In the genomic region with DNA sequence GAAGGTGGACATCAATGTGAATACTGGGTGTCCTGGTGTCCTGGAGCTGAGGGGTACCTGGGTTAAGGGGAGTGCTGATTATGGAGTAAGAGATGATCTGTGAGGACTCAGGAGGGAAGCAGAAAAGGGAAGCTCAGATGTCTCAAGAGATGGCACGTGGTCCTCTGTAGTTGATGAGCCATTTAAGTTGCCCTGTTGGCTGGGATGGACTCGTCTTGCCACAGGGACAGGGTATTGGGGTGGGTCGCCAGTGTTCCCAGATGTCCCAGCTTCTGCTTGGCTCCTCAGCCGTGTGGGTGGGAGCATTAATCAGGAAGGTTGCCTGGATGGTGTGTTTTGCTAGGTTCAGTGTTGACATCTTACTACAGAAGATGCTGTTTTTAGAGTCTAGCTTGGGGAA, we compare ENCODE assay signal across 11 mouse cellular contexts. TPM values are rescaled to one million over a fixed set of nuclear protein-coding genes. Genes with fewer than 3 reads are reported as not detected.
DNase-seq lines count a peak whose midpoint lies in the region; ATAC-seq and TF ChIP-seq lines count a peak whose summit lies in the region.
"Had no signal": no experiment of that assay in that cellular context is flagged by ENCODE, and none has a peak within 500 bp of the region (broad histone marks: within the 10 kb centered on the region; RNA-seq: fewer than 3 reads in every experiment).

No protein-coding gene starts in this region.

- peak overlapping the region; percentile 99; the same call in 1 of the 2 replicates for H3K4me2 ChIP-seq in forebrain, embryonic 13.5 days
- H3K4me2 ChIP-seq in forebrain, postnatal 0 days (ENCODE audit: low read depth): no peak overlapping the region
- H3K4me2 ChIP-seq in liver, embryonic 14.5 days (ENCODE audit: low read depth): 0 out of 2 replicates have a peak overlapping the region, but pooled peaks have one; percentile 85

- no peak for TF ChIP-seq EP300 in liver, embryonic 14.5 days (IDR thresholded peaks at IDR 0.05; ENCODE audit: low read depth)

- H3K27me3 ChIP-seq in forebrain, embryonic 13.5 days: no peaks in the 10 kb centered on the region
- no peaks in the 10 kb centered on the region for H3K27me3 ChIP-seq in forebrain, postnatal 0 days (ENCODE audit: insufficient read depth, low read length)
- H3K27me3 ChIP-seq in embryonic facial prominence, embryonic 10.5 days (replicated peaks; ENCODE audit: low read depth, poor library complexity, severe bottlenecking): no peaks in the 10 kb centered on the region
- no peaks in the 10 kb centered on the region for H3K27me3 ChIP-seq in liver, embryonic 14.5 days (ENCODE audit: control insufficient read depth, insufficient read depth, low read length)
- H3K27me3 ChIP-seq: limb, embryonic 15.5 days; midbrain, embryonic 15.5 days had no signal

- H3K9ac ChIP-seq in forebrain, embryonic 13.5 days: no peak overlapping the region
- no peak overlapping the region for H3K9ac ChIP-seq in forebrain, postnatal 0 days
- no peak overlapping the region for H3K9ac ChIP-seq in liver, embryonic 14.5 days (replicated peaks)
- H3K9ac ChIP-seq: limb, embryonic 15.5 days had no signal

- peaks cover 25% of the 10 kb centered on the region for H3K4me1 ChIP-seq in forebrain, embryonic 13.5 days
- H3K4me1 ChIP-seq in forebrain, postnatal 0 days (ENCODE audit: insufficient read depth): 0 out of 2 replicates have a peak, but pooled peaks cover 8% of the 10 kb centered on the region
- peaks cover 31% of the 10 kb centered on the region for H3K4me1 ChIP-seq in embryonic facial prominence, embryonic 10.5 days
- H3K4me1 ChIP-seq in liver, embryonic 14.5 days (replicated peaks; ENCODE audit: control insufficient read depth in 2 of 2, insufficient read depth in 2 of 2, low read length in 1 of 2): peaks cover 6 to 15% of the 10 kb centered on the region in 2 experiments; a peak in 3 of 4 replicates

- no peak for DNase-seq in forebrain, postnatal 0 days
- DNase-seq in lung, postnatal 36 days: peak; percentile 26
- DNase-seq in lung, postnatal 25 days (ENCODE audit: low spot score): no peak
- DNase-seq in embryonic facial prominence, embryonic 10.5 days (ENCODE audit: low spot score): no peak
- DNase-seq in liver, embryonic 14.5 days (ENCODE audit: low read depth in 3 of 3, low spot score in 3 of 3): no peak
- no peak for DNase-seq in adrenal gland, postnatal 25 days
- DNase-seq in right cerebral cortex, postnatal 36 days (ENCODE audit: low spot score in 2 of 2): no peak

- no peak for ATAC-seq in forebrain, embryonic 13.5 days
- no peak for ATAC-seq in forebrain, postnatal 0 days
- ATAC-seq in liver, embryonic 14.5 days (ENCODE audit: insufficient read depth): no peak

- H3K9me3 ChIP-seq in forebrain, embryonic 13.5 days (replicated peaks): no peaks in the 10 kb centered on the region
- H3K9me3 ChIP-seq in forebrain, postnatal 0 days (ENCODE audit: low read length): no peaks in the 10 kb centered on the region
- H3K9me3 ChIP-seq in embryonic facial prominence, embryonic 10.5 days: no peaks in the 10 kb centered on the region
- no peaks in the 10 kb centered on the region for H3K9me3 ChIP-seq in liver, embryonic 14.5 days (ENCODE audit: control insufficient read depth, low read length)
- H3K9me3 ChIP-seq: G1E; limb, embryonic 15.5 days; midbrain, embryonic 15.5 days had no signal

- no peak overlapping the region for H3K27ac ChIP-seq in forebrain, embryonic 13.5 days
- no peak overlapping the region for H3K27ac ChIP-seq in forebrain, postnatal 0 days (ENCODE audit: low read depth, low read length)
- no peak overlapping the region for H3K27ac ChIP-seq in embryonic facial prominence, embryonic 10.5 days (replicated peaks)
- H3K27ac ChIP-seq in liver, embryonic 14.5 days: no peak overlapping the region

- 87% methylated on average over 4 of the region's 4 CpGs for WGBS in forebrain, embryonic 13.5 days
- 87% methylated on average over 4 of the region's 4 CpGs for WGBS in forebrain, postnatal 0 days
- WGBS in embryonic facial prominence, embryonic 10.5 days: 85% methylated on average over 4 of the region's 4 CpGs
- WGBS in liver, embryonic 14.5 days (ENCODE audit: insufficient replicate concordance): 73% methylated on average over 4 of the region's 4 CpGs

- H3K36me3 ChIP-seq in forebrain, embryonic 13.5 days (ENCODE audit: poor library complexity, severe bottlenecking): peaks cover 18% of the 10 kb centered on the region
- H3K36me3 ChIP-seq in forebrain, postnatal 0 days (ENCODE audit: insufficient read depth): peaks cover 7% of the 10 kb centered on the region; the same call in 1 of the 2 replicates
- peaks cover 38% of the 10 kb centered on the region for H3K36me3 ChIP-seq in embryonic facial prominence, embryonic 10.5 days (replicated peaks)
- H3K36me3 ChIP-seq in liver, embryonic 14.5 days (replicated peaks; ENCODE audit: control insufficient read depth, insufficient read depth, low read depth): peaks cover 5% of the 10 kb centered on the region; the same call in 1 of the 2 replicates
- H3K36me3 ChIP-seq: midbrain, embryonic 15.5 days had no signal

- no peak overlapping the region for H3K4me3 ChIP-seq in forebrain, embryonic 13.5 days
- H3K4me3 ChIP-seq in forebrain, postnatal 0 days (ENCODE audit: low read depth, low read length): no peak overlapping the region
- H3K4me3 ChIP-seq in embryonic facial prominence, embryonic 10.5 days: peak overlapping the region; percentile 93
- H3K4me3 ChIP-seq in liver, embryonic 14.5 days (ENCODE audit: insufficient read depth in 1 of 2, low read depth in 2 of 2, low read length in 2 of 2): no peak overlapping the region

- TF ChIP-seq CTCF in forebrain, postnatal 0 days (IDR thresholded peaks at IDR 0.05; ENCODE audit: low read depth): no peak
- TF ChIP-seq CTCF in liver, embryonic 14.5 days (IDR thresholded peaks at IDR 0.05; ENCODE audit: low read depth): no peak

RNA-seq across cellular contexts. Expression of a gene that starts 2.2 kb away (rescaled TPM):
- polyA plus RNA-seq in forebrain, embryonic 13.5 days (2015; fragmentation: Nextera tagmentation; extraction: Ambion mirVana): 147 and 151 TPM in 2 replicates
- total RNA-seq in forebrain, postnatal 0 days (2014; rRNA removed): 90.9 and 93.0 TPM in 2 replicates
- 148 and 183 TPM in 2 replicates for polyA plus RNA-seq in forebrain, postnatal 0 days (2015; fragmentation: Nextera tagmentation; extraction: Ambion mirVana)
- polyA plus RNA-seq in embryonic facial prominence, embryonic 10.5 days (2016; fragmentation: Nextera tagmentation; extraction: Ambion mirVana): 170 and 178 TPM in 2 replicates
- 67.4 and 77.0 TPM in 2 replicates for polyA plus RNA-seq in liver, embryonic 14.5 days (2012; rRNA removed)
- polyA plus RNA-seq in liver, embryonic 14.5 days (2014; fragmentation: Nextera tagmentation; extraction: Ambion mirVana): 117 and 120 TPM in 2 replicates
- total RNA-seq in adrenal gland, postnatal 25 days (2021): 135 and 160 TPM in 2 replicates

RNA-seq across cellular contexts. Expression of a gene that starts 6.2 kb away (rescaled TPM):
- polyA plus RNA-seq in forebrain, embryonic 13.5 days (2015; fragmentation: Nextera tagmentation; extraction: Ambion mirVana): 15.6 and 17.1 TPM in 2 replicates
- 19.5 and 35.9 TPM in 2 replicates for total RNA-seq in forebrain, postnatal 0 days (2014; rRNA removed)
- polyA plus RNA-seq in forebrain, postnatal 0 days (2015; fragmentation: Nextera tagmentation; extraction: Ambion mirVana): 25.0 and 30.5 TPM in 2 replicates
- 43.6 and 43.9 TPM in 2 replicates for polyA plus RNA-seq in embryonic facial prominence, embryonic 10.5 days (2016; fragmentation: Nextera tagmentation; extraction: Ambion mirVana)
- polyA plus RNA-seq in liver, embryonic 14.5 days (2012; rRNA removed): 5.4 and 6.2 TPM in 2 replicates
- 3.9 and 4.9 TPM in 2 replicates for polyA plus RNA-seq in liver, embryonic 14.5 days (2014; fragmentation: Nextera tagmentation; extraction: Ambion mirVana)
- total RNA-seq in adrenal gland, postnatal 25 days (2021): 38.1 and 50.3 TPM in 2 replicates
- polyA plus RNA-seq: G1E had no signal

RNA-seq across cellular contexts. Expression of a gene that starts 14.0 kb away (rescaled TPM):
- polyA plus RNA-seq in forebrain, embryonic 13.5 days (2015; fragmentation: Nextera tagmentation; extraction: Ambion mirVana): 7.2 and 7.6 TPM in 2 replicates
- total RNA-seq in forebrain, postnatal 0 days (2014; rRNA removed): 118 and 120 TPM in 2 replicates
- polyA plus RNA-seq in forebrain, postnatal 0 days (2015; fragmentation: Nextera tagmentation; extraction: Ambion mirVana): 15.1 and 16.3 TPM in 2 replicates
- 4.3 and 5.0 TPM in 2 replicates for polyA plus RNA-seq in embryonic facial prominence, embryonic 10.5 days (2016; fragmentation: Nextera tagmentation; extraction: Ambion mirVana)
- polyA plus RNA-seq in liver, embryonic 14.5 days (2012; rRNA removed): 20.9 and 24.5 TPM in 2 replicates
- 2.8 and 3.9 TPM in 2 replicates for polyA plus RNA-seq in liver, embryonic 14.5 days (2014; fragmentation: Nextera tagmentation; extraction: Ambion mirVana)
- total RNA-seq in adrenal gland, postnatal 25 days (2021): 63.2 and 64.6 TPM in 2 replicates

RNA-seq across cellular contexts. Expression of a gene that starts 20.9 kb away (rescaled TPM):
- 166 and 179 TPM in 2 replicates for polyA plus RNA-seq in forebrain, embryonic 13.5 days (2015; fragmentation: Nextera tagmentation; extraction: Ambion mirVana)
- total RNA-seq in forebrain, postnatal 0 days (2014; rRNA removed): 112 and 113 TPM in 2 replicates
- polyA plus RNA-seq in forebrain, postnatal 0 days (2015; fragmentation: Nextera tagmentation; extraction: Ambion mirVana): 48.3 and 68.3 TPM in 2 replicates
- 179 and 187 TPM in 2 replicates for polyA plus RNA-seq in embryonic facial prominence, embryonic 10.5 days (2016; fragmentation: Nextera tagmentation; extraction: Ambion mirVana)
- polyA plus RNA-seq in liver, embryonic 14.5 days (2012; rRNA removed): 43.3 and 65.8 TPM in 2 replicates
- 51.2 and 57.2 TPM in 2 replicates for polyA plus RNA-seq in liver, embryonic 14.5 days (2014; fragmentation: Nextera tagmentation; extraction: Ambion mirVana)
- total RNA-seq in adrenal gland, postnatal 25 days (2021): 150 and 170 TPM in 2 replicates

RNA-seq across cellular contexts. Expression of a gene that starts 29.9 kb away (rescaled TPM):
- 0.58 and 0.72 TPM in 2 replicates for polyA plus RNA-seq in forebrain, embryonic 13.5 days (2015; fragmentation: Nextera tagmentation; extraction: Ambion mirVana)
- 0.54 and 0.67 TPM in 2 replicates for total RNA-seq in forebrain, postnatal 0 days (2014; rRNA removed)
- 0.14 and 0.22 TPM in 2 replicates for polyA plus RNA-seq in forebrain, postnatal 0 days (2015; fragmentation: Nextera tagmentation; extraction: Ambion mirVana)
- polyA plus RNA-seq in embryonic facial prominence, embryonic 10.5 days (2016; fragmentation: Nextera tagmentation; extraction: Ambion mirVana): 0.29 and 0.43 TPM in 2 replicates
- polyA plus RNA-seq in liver, embryonic 14.5 days (2012; rRNA removed): 0.08 and 0.09 TPM in 2 replicates
- 0.04 and 0.06 TPM in 2 replicates for polyA plus RNA-seq in liver, embryonic 14.5 days (2014; fragmentation: Nextera tagmentation; extraction: Ambion mirVana)
- 0.52 and 0.55 TPM in 2 replicates for total RNA-seq in adrenal gland, postnatal 25 days (2021)
